Comparison of ENCODE assay signal across 10 mouse cellular contexts in genomic region chr7:74524188-74524971, GRCm38 (mm10). TPM values are rescaled to one million over a fixed set of nuclear protein-coding genes. Genes with fewer than 3 reads are reported as not detected.
DNase-seq lines count a peak whose midpoint lies in the region; ATAC-seq and TF ChIP-seq lines count a peak whose summit lies in the region.
"Had no signal": no experiment of that assay in that cellular context is flagged by ENCODE, and none has a peak within 500 bp of the region (broad histone marks: within the 10 kb centered on the region; RNA-seq: fewer than 3 reads in every experiment).

No protein-coding gene starts in this region.

- no peak for TF ChIP-seq CTCF in liver, postnatal 0 days (IDR thresholded peaks at IDR 0.05; ENCODE audit: low read depth)

- no peaks in the 10 kb centered on the region for H3K27me3 ChIP-seq in liver, postnatal 0 days (ENCODE audit: insufficient read depth, low read length)
- no peaks in the 10 kb centered on the region for H3K27me3 ChIP-seq in liver, embryonic 11.5 days (replicated peaks; ENCODE audit: control insufficient read depth, insufficient read depth, low read length)
- no peaks in the 10 kb centered on the region for H3K27me3 ChIP-seq in intestine, embryonic 15.5 days (replicated peaks)

- no peak overlapping the region for H3K4me2 ChIP-seq in liver, postnatal 0 days (ENCODE audit: low read depth, low read length)
- H3K4me2 ChIP-seq in liver, embryonic 11.5 days, result no peak overlapping the region
- H3K4me2 ChIP-seq in intestine, embryonic 15.5 days (replicated peaks), result no peak overlapping the region
- H3K4me2 ChIP-seq: midbrain, embryonic 11.5 days had no signal

- TF ChIP-seq EP300 in liver, postnatal 0 days (IDR thresholded peaks at IDR 0.05; ENCODE audit: low read depth), result no peak

- H3K27ac ChIP-seq in liver, postnatal 0 days (ENCODE audit: low read depth), result no peak overlapping the region
- H3K27ac ChIP-seq in liver, embryonic 11.5 days (ENCODE audit: low read depth, low read length), result no peak overlapping the region
- H3K27ac ChIP-seq in intestine, embryonic 15.5 days, result no peak overlapping the region

- DNase-seq in liver, postnatal 0 days, result no peak
- no peak for DNase-seq in liver, embryonic 11.5 days (ENCODE audit: low spot score)
- DNase-seq in heart, adult 9 months (ENCODE audit: low spot score in 2 of 2), result peak; percentile 65 to 72
- DNase-seq in kidney, postnatal 36 days, result peak; percentile 49 to 76
- DNase-seq in right cerebral cortex, postnatal 4 days, result no peak

- H3K9ac ChIP-seq in liver, postnatal 0 days (replicated peaks), result no peak overlapping the region
- H3K9ac ChIP-seq in liver, embryonic 11.5 days (ENCODE audit: low read depth, low read length), result no peak overlapping the region
- H3K9ac ChIP-seq in intestine, embryonic 15.5 days, result no peak overlapping the region

- H3K36me3 ChIP-seq in liver, postnatal 0 days (replicated peaks; ENCODE audit: insufficient read depth, low read length), result no peaks in the 10 kb centered on the region
- no peaks in the 10 kb centered on the region for H3K36me3 ChIP-seq in liver, embryonic 11.5 days (ENCODE audit: control insufficient read depth, insufficient read depth, low read length)
- no peaks in the 10 kb centered on the region for H3K36me3 ChIP-seq in intestine, embryonic 15.5 days

- 73% methylated on average over 8 of the region's 8 CpGs for WGBS in liver, postnatal 0 days (ENCODE audit: insufficient replicate concordance)
- WGBS in liver, embryonic 11.5 days, result 68% methylated on average over 8 of the region's 8 CpGs
- WGBS in intestine, embryonic 15.5 days, result 74% methylated on average over 8 of the region's 8 CpGs

- peaks cover 7% of the 10 kb centered on the region for H3K4me1 ChIP-seq in liver, postnatal 0 days (ENCODE audit: insufficient read depth)
- no peaks in the 10 kb centered on the region; the same call in 1 of the 2 replicates for H3K4me1 ChIP-seq in liver, embryonic 11.5 days (replicated peaks; ENCODE audit: control insufficient read depth, insufficient read depth, low read length)
- H3K4me1 ChIP-seq in intestine, embryonic 15.5 days (replicated peaks), result no peaks in the 10 kb centered on the region

- H3K4me3 ChIP-seq in liver, postnatal 0 days (ENCODE audit: low read depth, low read length), result no peak overlapping the region
- H3K4me3 ChIP-seq in liver, embryonic 11.5 days (ENCODE audit: low read depth, low read length), result no peak overlapping the region
- H3K4me3 ChIP-seq in intestine, embryonic 15.5 days (replicated peaks), result no peak overlapping the region

- ATAC-seq in liver, postnatal 0 days, result peak; percentile 19; the same call in 1 of the 2 replicates
- ATAC-seq in liver, embryonic 11.5 days (replicated peaks; ENCODE audit: low FRiP score), result no peak; the same call in 1 of the 2 replicates
- no peak for ATAC-seq in frontal cortex, adult (ENCODE audit: low TSS enrichment)
- ATAC-seq in intestine, embryonic 15.5 days, result no peak
- ATAC-seq: forebrain, embryonic 14.5 days; hindbrain, embryonic 16.5 days had no signal

- no peaks in the 10 kb centered on the region for H3K9me3 ChIP-seq in liver, postnatal 0 days (ENCODE audit: low read length)
- no peaks in the 10 kb centered on the region for H3K9me3 ChIP-seq in liver, embryonic 11.5 days (ENCODE audit: control insufficient read depth, low read length)
- H3K9me3 ChIP-seq in intestine, embryonic 15.5 days, result no peaks in the 10 kb centered on the region

RNA-seq across cellular contexts. Expression of gene Slco3a1, which starts 30.2 kb away (rescaled TPM):
- 1.2 and 1.6 TPM in 2 replicates for polyA plus RNA-seq in liver, postnatal 0 days (2015; fragmentation: Nextera tagmentation; extraction: Ambion mirVana)
- polyA plus RNA-seq in liver, embryonic 11.5 days (2014; fragmentation: Nextera tagmentation; extraction: Ambion mirVana), result 2.7 TPM in 2 replicates
- polyA plus RNA-seq in intestine, embryonic 15.5 days (2015; fragmentation: Nextera tagmentation; extraction: Ambion mirVana), result 7.3 and 8.1 TPM in 2 replicates

Comparison
In these comparisons a context has a peak if more than half of its experiments do, and no peak if none do; other contexts are left out.
1. DNase-seq: peak in heart, adult 9 months (2 of 2) and kidney, postnatal 36 days (2 of 2); none in liver, postnatal 0 days (single experiment), liver, embryonic 11.5 days (single experiment) and right cerebral cortex, postnatal 4 days (single experiment).